Mouse (Mus musculus) hematopoietic stem cell, adult 5-6 weeks (primary cell): ENCODE measurements around the gene S1pr1. TPM values are rescaled to one million over a fixed set of nuclear protein-coding genes. Genes with fewer than 3 reads are reported as not detected.
A peak's percentile ranks its signal among the peaks of the same experiment; 100 is the strongest.

Experiments used
- ATAC-seq, 2 experiments: fragments of 125-278 bp in 1 of 2; replicated peaks in 1 of 2; 2 replicates each; pipeline ENCODE4 v1.8.0; 2016 to 2017; ENCODE audit warnings: inconsistent platforms in 2 of 2, mild to moderate bottlenecking in 2 of 2, moderate number of reproducible peaks in 2 of 2, low read depth in 1 of 2, moderate TSS enrichment in 1 of 2; ENCODE audit not compliant: low FRiP score in 2 of 2, poor library complexity in 2 of 2, severe bottlenecking in 2 of 2, insufficient read depth in 1 of 2, low TSS enrichment in 1 of 2
- total RNA-seq: library from RNA; stranded (forward); fragments of 172-1452, 232-1000 nt; gene quantifications from 2 replicates; pipeline ENCODE4 v1.2.3, GENCODE M21; 2017

S1pr1 gene
- total RNA-seq, 1 experiment from 2014 or later = 22.3 TPM

GRCm38 (mm10) chr3:115689920-115690319 lies 25.0 kb downstream of the S1pr1 start:
- ATAC-seq = no peak

GRCm38 (mm10) chr3:115689352-115689751 lies 25.5 kb downstream of the S1pr1 start:
- peak; percentile 37 to 65 for ATAC-seq

DNA sequence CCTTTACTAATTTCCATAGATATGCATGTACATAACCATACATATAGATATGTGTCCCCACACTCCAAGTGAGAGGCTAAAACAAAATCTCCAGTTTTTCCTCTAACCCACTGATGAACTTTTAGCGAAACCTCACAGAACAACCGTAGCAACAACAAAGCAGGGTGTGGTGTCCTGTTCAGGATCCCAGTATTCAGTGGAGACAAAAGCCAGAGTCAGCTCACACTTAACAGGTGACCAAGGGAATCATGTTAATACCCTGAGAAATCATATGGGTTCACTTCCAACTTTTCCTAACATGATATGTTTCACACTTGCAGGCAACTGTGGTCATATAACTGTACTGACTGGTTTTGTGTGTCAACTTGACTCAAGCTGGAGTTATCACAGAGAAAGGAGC lies 27.1 kb downstream of the S1pr1 start:
- no peak for ATAC-seq

- ATAC-seq = peak; percentile 73 to 83
Measured at GRCm38 (mm10) chr3:115682328-115683088, 32.4 kb downstream of the S1pr1 start.

- peak; percentile 65 to 69 for ATAC-seq
Measured at GRCm38 (mm10) chr3:115681184-115681583, 33.7 kb downstream of the S1pr1 start.

- ATAC-seq = peak; percentile 37 to 54; a peak in 3 of 4 replicates
Measured at GRCm38 (mm10) chr3:115679022-115679421, 35.9 kb downstream of the S1pr1 start.

DNA sequence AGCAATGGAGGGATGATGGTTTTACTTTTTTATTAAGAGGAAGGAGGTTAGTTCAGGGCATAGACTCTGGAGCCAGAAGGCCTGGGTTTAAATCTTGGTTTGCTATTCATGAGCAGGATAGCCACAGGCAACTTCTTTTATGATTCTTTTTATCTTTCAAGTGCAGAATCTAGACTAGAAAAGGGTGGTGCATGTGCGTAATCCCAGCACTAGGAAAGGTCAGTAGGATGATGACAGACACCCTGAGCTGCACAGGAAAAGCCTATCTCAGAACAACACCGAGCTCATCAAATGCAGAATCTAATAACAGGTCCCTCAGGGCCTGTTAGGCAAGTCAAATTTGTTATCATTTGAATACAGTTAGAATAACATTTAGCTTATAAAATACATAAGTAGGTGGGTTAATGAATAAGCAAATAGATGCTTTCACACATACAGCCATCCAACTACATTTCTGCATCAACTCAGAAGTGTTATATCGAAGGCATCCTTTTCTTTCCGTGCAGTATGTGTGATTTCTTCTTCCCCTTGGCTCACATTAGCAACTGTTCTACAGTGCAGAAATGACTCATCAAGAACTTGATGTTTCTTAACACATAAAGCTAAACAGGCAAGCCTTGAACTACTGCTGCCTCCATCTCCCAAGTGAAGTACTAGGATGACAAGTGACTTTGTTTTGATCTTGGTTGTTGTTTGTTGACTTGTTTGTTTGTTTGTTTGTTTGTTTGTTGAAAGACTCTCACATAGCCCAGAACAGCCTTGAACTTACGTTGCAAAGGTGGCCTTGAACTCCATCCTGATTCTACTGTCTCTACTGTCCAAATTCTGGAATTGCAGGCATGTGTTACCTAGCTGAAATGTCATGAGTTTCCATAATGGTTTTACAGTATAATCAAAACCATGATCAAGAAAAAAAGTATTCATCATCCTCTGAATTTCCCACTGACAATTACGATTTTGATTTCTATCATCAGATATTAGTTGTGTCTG lies 39.0 kb downstream of the S1pr1 start:
- no peak for ATAC-seq

GRCm38 (mm10) chr3:115674665-115675064 lies 40.2 kb downstream of the S1pr1 start:
- no peak for ATAC-seq

GRCm38 (mm10) chr3:115673663-115674157 lies 41.2 kb downstream of the S1pr1 start:
- peak in 1 of 2 experiments; percentile 20; a peak in 1 of 4 replicates for ATAC-seq

- ATAC-seq = peak; percentile 57 to 58; a peak in 3 of 4 replicates
Measured at GRCm38 (mm10) chr3:115672965-115673662, 41.8 kb downstream of the S1pr1 start.

DNA sequence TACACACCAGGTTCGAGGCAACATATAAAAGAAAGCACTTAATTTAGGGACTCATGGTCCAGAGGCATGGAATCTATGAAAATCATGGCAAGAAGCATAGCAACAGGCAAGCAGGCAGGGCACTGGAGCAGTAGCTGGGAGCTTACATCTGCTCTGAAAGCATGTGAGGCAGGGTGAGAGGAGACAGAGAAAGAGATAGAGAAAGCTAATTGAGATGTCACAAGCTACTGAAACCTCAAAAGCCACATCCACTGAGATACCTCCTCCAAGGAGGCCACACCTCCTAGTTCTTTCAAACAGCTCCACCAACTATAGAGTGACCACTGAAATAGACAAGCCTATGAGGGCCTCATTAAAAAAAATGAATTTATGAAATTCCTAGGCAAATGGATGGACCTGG lies 45.6 kb downstream of the S1pr1 start:
- peak in 1 of 2 experiments; percentile 19; a peak in 1 of 4 replicates for ATAC-seq

DNA sequence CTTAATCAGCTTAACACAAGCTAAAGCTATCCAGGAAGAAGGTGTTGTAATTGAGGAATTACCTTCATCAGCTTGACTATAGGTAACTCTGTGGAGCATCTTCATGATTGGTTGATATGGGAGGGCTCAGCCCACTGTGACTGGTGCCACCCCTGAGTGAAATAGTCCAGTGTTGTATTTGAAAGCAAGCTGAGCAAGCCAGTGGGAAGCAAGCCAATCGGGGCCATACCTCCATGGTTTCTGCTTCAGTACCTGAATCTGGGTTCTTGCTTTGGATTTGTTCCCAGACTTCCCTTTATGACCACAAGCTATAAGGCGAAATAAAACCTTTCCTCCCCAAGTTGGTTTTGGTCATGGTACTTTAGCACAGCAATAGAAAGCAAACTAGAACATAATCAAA lies 47.7 kb downstream of the S1pr1 start:
- no peak; a peak in 1 of 4 replicates for ATAC-seq

DNA sequence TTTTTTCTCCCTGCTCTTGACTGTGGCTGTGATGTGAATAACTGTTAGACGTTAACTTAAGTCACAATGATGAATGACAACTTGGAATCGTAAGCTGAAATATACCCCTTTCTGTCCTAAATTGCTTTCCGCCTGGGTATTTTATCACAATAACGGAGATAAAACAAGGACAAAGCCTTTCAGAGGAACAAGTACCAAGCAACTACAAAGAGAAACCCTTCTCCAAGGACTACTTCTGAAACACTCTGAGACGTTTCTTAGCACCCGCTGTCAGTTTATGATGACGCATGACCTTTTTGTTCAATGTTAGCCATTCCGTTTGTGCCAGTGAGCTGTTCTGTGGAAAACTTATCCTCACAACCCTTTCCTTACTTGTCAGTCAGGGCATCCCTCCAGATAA lies 48.3 kb downstream of the S1pr1 start:
- no peak for ATAC-seq

- no peak for ATAC-seq
Measured at GRCm38 (mm10) chr3:115664497-115664896, 50.4 kb downstream of the S1pr1 start.

- peak; percentile 92 to 96 for ATAC-seq
Measured at GRCm38 (mm10) chr3:115660701-115661460, 54.0 kb downstream of the S1pr1 start.
